Comparison of ENCODE assay signal across 8 mouse cellular contexts in the genomic region with DNA sequence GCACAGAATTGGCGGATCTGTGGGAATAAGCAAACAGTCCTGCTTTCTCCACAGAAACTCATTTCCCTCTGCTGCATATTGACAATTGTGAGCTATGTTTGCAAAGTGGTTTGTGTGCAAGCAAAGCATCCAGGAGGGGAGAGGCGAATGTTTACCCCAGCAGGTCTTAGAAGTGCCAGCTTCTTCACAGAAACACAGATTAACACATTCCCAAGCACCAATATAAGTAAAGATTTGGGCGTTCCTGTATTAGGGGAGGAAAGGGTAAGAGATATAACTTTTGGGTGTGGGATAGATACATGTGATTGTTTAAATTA.
DNase-seq lines count a peak whose midpoint lies in the region; ATAC-seq and TF ChIP-seq lines count a peak whose summit lies in the region.

No protein-coding gene starts in this region.

- H3K9me3 ChIP-seq in hindbrain, embryonic 12.5 days (replicated peaks), result no peaks in the 10 kb centered on the region
- no peaks in the 10 kb centered on the region for H3K9me3 ChIP-seq in hindbrain, embryonic 10.5 days
- H3K9me3 ChIP-seq in lung, postnatal 0 days (ENCODE audit: low read length), result no peaks in the 10 kb centered on the region
- no peaks in the 10 kb centered on the region for H3K9me3 ChIP-seq in intestine, embryonic 15.5 days
- H3K9me3 ChIP-seq in stomach, embryonic 15.5 days, result no peaks in the 10 kb centered on the region

- H3K4me1 ChIP-seq in hindbrain, embryonic 12.5 days, result peaks cover 12% of the 10 kb centered on the region
- H3K4me1 ChIP-seq in hindbrain, embryonic 10.5 days (replicated peaks), result 0 out of 2 replicates have a peak, but pooled peaks cover 7% of the 10 kb centered on the region
- H3K4me1 ChIP-seq in lung, postnatal 0 days (ENCODE audit: insufficient read depth, low read depth, low read length), result no peaks in the 10 kb centered on the region; the same call in 1 of the 2 replicates
- H3K4me1 ChIP-seq in intestine, embryonic 15.5 days (replicated peaks), result no peaks in the 10 kb centered on the region
- H3K4me1 ChIP-seq in stomach, embryonic 15.5 days, result 0 out of 2 replicates have a peak, but pooled peaks cover 3% of the 10 kb centered on the region

- no peak for TF ChIP-seq CTCF in lung, postnatal 0 days (IDR thresholded peaks at IDR 0.05)

- DNase-seq in hindbrain, embryonic 10.5 days (ENCODE audit: low spot score), result no peak
- DNase-seq in lung, postnatal 0 days (ENCODE audit: low spot score), result no peak
- DNase-seq in lung, adult 18-20 months, result no peak
- DNase-seq in yolk sac, embryonic 10.5 days (ENCODE audit: low spot score), result no peak
- no peak for DNase-seq in adrenal gland, adult 18-20 months (ENCODE audit: low spot score in 2 of 2)

- no peak overlapping the region for H3K4me3 ChIP-seq in hindbrain, embryonic 12.5 days
- H3K4me3 ChIP-seq in hindbrain, embryonic 10.5 days, result no peak overlapping the region
- no peak overlapping the region for H3K4me3 ChIP-seq in lung, postnatal 0 days (ENCODE audit: low read depth, low read length)
- H3K4me3 ChIP-seq in intestine, embryonic 15.5 days (replicated peaks), result no peak overlapping the region
- H3K4me3 ChIP-seq in stomach, embryonic 15.5 days (replicated peaks), result 0 out of 2 replicates have a peak overlapping the region, but pooled peaks have one; percentile 3

- peak overlapping the region; percentile 30; the same call in 1 of the 2 replicates for H3K4me2 ChIP-seq in hindbrain, embryonic 12.5 days (replicated peaks)
- H3K4me2 ChIP-seq in lung, postnatal 0 days (replicated peaks; ENCODE audit: low read depth, low read length), result peak overlapping the region; percentile 46
- H3K4me2 ChIP-seq in intestine, embryonic 15.5 days (replicated peaks), result peak overlapping the region; percentile 41
- peak overlapping the region; percentile 40; the same call in 1 of the 2 replicates for H3K4me2 ChIP-seq in stomach, embryonic 15.5 days

- WGBS in hindbrain, embryonic 12.5 days, result 70% methylated on average over 3 of the region's 3 CpGs
- WGBS in hindbrain, embryonic 10.5 days, result 79% methylated on average over 3 of the region's 3 CpGs
- 21% methylated on average over 3 of the region's 3 CpGs for WGBS in lung, postnatal 0 days
- 37% methylated on average over 3 of the region's 3 CpGs for WGBS in intestine, embryonic 15.5 days
- WGBS in stomach, embryonic 15.5 days, result 42% methylated on average over 3 of the region's 3 CpGs

- H3K27me3 ChIP-seq in hindbrain, embryonic 12.5 days, result no peaks in the 10 kb centered on the region
- H3K27me3 ChIP-seq in hindbrain, embryonic 10.5 days (ENCODE audit: insufficient read depth, poor library complexity, severe bottlenecking), result no peaks in the 10 kb centered on the region
- H3K27me3 ChIP-seq in lung, postnatal 0 days (replicated peaks; ENCODE audit: insufficient read depth, low read length), result no peaks in the 10 kb centered on the region
- H3K27me3 ChIP-seq in intestine, embryonic 15.5 days (replicated peaks), result no peaks in the 10 kb centered on the region
- no peaks in the 10 kb centered on the region for H3K27me3 ChIP-seq in stomach, embryonic 15.5 days (replicated peaks)

- H3K9ac ChIP-seq in hindbrain, embryonic 12.5 days, result no peak overlapping the region
- no peak overlapping the region for H3K9ac ChIP-seq in lung, postnatal 0 days (replicated peaks; ENCODE audit: low read depth)
- no peak overlapping the region for H3K9ac ChIP-seq in intestine, embryonic 15.5 days
- H3K9ac ChIP-seq in stomach, embryonic 15.5 days, result no peak overlapping the region

- no peaks in the 10 kb centered on the region for H3K36me3 ChIP-seq in hindbrain, embryonic 12.5 days
- H3K36me3 ChIP-seq in hindbrain, embryonic 10.5 days, result no peaks in the 10 kb centered on the region
- H3K36me3 ChIP-seq in lung, postnatal 0 days (ENCODE audit: insufficient read depth, low read length), result no peaks in the 10 kb centered on the region
- no peaks in the 10 kb centered on the region for H3K36me3 ChIP-seq in intestine, embryonic 15.5 days
- no peaks in the 10 kb centered on the region for H3K36me3 ChIP-seq in stomach, embryonic 15.5 days

- no peak for ATAC-seq in hindbrain, embryonic 12.5 days (ENCODE audit: low FRiP score)
- ATAC-seq in lung, postnatal 0 days, result no peak
- ATAC-seq in intestine, embryonic 15.5 days, result no peak; the same call in 1 of the 2 replicates
- ATAC-seq in stomach, embryonic 15.5 days (ENCODE audit: insufficient read depth, low FRiP score, low read depth), result no peak

- 0 out of 2 replicates have a peak, but pooled peaks have one; percentile 1 for TF ChIP-seq EP300 in lung, postnatal 0 days (IDR thresholded peaks at IDR 0.05)

- peak overlapping the region; percentile 24; the same call in 1 of the 2 replicates for H3K27ac ChIP-seq in hindbrain, embryonic 12.5 days
- no peak overlapping the region for H3K27ac ChIP-seq in hindbrain, embryonic 10.5 days
- peak overlapping the region; percentile 17; the same call in 1 of the 2 replicates for H3K27ac ChIP-seq in lung, postnatal 0 days (ENCODE audit: low read length)
- no peak overlapping the region for H3K27ac ChIP-seq in intestine, embryonic 15.5 days
- H3K27ac ChIP-seq in stomach, embryonic 15.5 days, result peak overlapping the region; percentile 68

Comparison
In these comparisons a context has a peak if more than half of its experiments do, and no peak if none do; other contexts are left out.
1. H3K27ac ChIP-seq: peak in hindbrain, embryonic 12.5 days (single experiment), lung, postnatal 0 days (single experiment) and stomach, embryonic 15.5 days (single experiment); none in hindbrain, embryonic 10.5 days (single experiment) and intestine, embryonic 15.5 days (single experiment).
2. Peak in every context shown above with its lines, with median percentiles within 50 percentile points of each other: H3K4me2 ChIP-seq.